Mouse (Mus musculus) left cerebral cortex, postnatal 14 days (tissue): ENCODE results near the gene Trim65. TPM values are rescaled to one million over a fixed set of nuclear protein-coding genes. Genes with fewer than 3 reads are reported as not detected.

Experiments
- DNase-seq, 2 experiments: peaks; one replicate each; pipeline ENCODE4 v3.0.0; 2021 to 2022; ENCODE audit warnings: low spot score in 2 of 2, mixed read lengths in 1 of 2
- intact Hi-C: fragments of 180-260 bp; cut with DNase I; formaldehyde crosslinking; loops from one replicate; pipeline ENCODE4 v1.15.1; 2025
- total RNA-seq, 2 experiments: library from RNA; stranded (reverse); gene quantifications; 2 replicates each; pipeline ENCODE4 v1.2.3; 2021

Trim65 gene
- total RNA-seq, 2 experiments from 2014 or later: 5.4 to 7.0 TPM

GRCm38 (mm10) chr11:116111611-116112203 lies 19.2 kb downstream of the Trim65 start:
- DNase-seq: no peak
- intact Hi-C loops: no loop called here

GRCm38 (mm10) chr11:116111067-116111466 lies 19.9 kb downstream of the Trim65 start:
- intact Hi-C loops: no loop called here
- DNase-seq: no peak

- no peak for DNase-seq
- intact Hi-C loops: no loop called here
Observed at GRCm38 (mm10) chr11:116110540-116110939, 20.4 kb downstream of the Trim65 start.

DNA sequence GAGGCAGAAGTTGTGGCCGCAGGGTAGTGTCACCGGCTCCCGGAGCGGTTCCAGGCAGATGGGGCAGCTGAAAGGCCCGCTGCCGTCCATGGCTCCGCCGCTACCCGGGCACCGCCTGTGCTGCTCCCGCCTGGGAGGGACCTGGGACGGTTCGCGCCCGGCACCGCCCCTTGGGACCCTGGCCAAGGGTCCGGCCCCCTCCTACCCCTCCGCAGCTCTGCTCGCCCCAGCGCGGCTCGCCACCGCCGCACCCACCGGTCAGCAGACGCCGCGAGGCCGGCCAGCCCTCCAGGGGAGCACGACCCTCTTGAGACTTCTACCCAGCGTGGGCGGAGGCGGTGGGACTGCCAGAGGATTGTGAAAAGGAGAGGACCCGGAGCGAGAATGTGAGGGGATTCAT lies 20.8 kb downstream of the Trim65 start:
- DNase-seq: no peak
- intact Hi-C loops: no loop called here

GRCm38 (mm10) chr11:116109441-116110081 lies 21.4 kb downstream of the Trim65 start:
- intact Hi-C loops: no loop called here
- no peak for DNase-seq

DNA sequence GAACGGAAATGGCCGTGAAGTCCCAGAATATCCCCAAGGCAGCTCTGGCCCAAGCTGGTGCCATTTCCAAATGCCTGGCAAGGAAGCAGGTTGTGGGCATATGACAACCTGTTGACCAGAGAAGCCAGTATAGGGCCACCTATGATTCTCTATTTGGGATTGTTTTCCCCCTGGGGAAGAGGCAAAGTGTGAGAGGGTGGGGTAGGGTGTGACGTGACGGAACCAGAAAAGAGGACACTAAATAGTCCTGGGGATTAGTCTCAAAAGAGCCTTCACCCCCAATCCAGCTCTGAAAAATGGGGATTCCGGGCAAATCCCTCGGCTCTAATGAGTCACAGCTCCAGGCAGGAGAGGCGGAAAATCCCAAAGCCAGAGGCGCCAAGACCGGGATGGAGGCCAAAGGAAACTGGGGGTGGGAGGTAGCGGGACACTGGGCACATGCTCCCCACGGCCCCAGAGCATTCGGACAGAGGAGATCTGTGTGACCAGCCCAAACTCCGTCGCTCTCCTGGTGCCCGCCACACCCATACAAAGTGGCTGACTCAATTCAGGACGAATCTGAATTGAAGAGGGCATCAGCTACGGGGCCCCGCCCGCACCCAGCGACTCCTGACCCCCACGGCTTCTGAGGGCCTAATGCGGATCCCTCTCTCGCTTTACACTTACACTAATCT lies 22.3 kb downstream of the Trim65 start:
- DNase-seq: no peak
- intact Hi-C loops: no loop called here

GRCm38 (mm10) chr11:116107777-116108285 lies 23.1 kb downstream of the Trim65 start:
- intact Hi-C loops: no loop called here
- no peak for DNase-seq

GRCm38 (mm10) chr11:116106963-116107776 lies 23.8 kb downstream of the Trim65 start:
- no peak for DNase-seq

DNA sequence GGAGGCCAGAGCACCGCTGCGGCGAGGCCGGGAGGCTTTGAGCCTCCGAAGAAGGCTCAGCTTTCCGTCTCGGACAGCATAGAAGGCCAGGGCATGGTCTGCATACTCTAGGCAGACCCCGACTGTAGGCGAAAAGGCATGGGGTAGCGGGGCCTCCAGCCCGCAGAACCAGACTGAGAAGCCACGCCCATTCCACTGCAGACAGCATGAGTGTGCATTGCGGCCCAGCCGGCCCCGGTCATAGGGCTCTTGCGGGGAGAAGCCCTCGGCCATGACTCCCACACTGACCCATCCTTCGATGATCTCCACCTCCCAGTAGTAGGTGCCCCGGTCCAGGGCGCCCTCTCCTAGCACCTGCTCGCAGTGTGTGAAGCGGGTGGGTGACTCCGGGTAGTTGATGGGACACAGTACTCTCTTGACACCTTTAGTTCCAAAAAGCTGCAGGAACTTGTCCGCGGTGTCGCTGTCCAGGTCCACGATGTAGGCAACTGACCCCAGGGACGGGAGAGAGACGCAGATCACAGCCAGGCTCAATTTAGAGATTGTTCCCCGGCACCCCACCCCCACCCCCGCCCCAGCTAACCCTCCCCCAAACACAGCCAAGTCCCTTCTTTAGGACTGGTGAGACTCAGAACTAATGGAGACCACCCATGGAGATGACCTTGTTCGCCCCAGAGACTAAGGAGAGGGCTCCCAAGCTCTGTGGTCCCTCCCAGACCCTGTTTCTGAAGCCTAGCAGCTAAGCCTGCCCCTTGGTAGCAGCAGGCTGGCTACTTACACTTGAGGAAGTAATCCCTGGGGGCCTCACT lies 24.6 kb downstream of the Trim65 start:
- intact Hi-C loops: no loop called here
- DNase-seq: no peak

More at GRCm38 (mm10) chr11:116106963-116107776, 23.8 kb downstream of the Trim65 start:
- intact Hi-C loops: no loop called here

DNA sequence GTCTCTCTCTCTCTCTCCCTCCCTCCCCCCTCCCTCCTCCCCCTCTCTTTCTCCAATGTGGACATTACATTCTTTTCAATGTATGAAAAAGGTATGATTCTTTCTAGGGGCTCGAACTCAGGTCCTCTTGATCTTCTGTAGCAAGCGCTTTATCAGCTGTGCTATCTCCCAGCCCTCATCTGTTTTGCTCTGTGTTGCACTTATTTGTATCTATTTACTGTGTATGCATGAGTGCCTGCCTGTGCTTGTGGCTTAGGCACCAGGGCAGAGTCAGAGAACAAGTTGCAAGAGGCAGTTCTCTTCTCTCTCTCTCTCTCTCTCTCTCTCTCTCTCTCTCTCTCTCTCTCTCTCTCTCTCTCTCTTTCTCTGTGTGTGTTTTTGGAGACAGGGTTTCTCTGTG lies 25.9 kb downstream of the Trim65 start:
- intact Hi-C loops: no loop called here
- DNase-seq: no peak

GRCm38 (mm10) chr11:116104006-116104646 lies 26.8 kb downstream of the Trim65 start:
- no peak for DNase-seq
- intact Hi-C loops: no loop called here

DNA sequence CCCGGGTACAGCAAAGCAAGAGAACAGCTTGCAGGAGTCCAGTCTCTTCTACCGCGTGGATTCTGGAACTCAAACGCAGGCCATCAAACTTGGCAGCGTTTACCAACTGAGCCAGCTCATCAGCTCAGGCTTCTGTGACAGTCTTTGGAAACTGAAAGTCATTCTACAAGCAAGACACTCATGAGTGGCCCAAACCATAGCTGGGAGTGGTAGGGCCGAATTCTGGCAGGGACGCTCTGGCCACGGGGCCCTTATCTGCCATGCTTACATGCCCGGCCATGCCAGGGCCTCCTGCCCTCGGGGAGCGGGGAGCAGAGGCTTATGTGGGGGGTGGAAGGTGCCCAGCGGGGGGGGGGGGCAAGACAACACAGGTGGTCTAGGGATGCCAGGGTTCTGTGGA lies 27.4 kb downstream of the Trim65 start:
- no peak for DNase-seq
- intact Hi-C loops: no loop called here

DNA sequence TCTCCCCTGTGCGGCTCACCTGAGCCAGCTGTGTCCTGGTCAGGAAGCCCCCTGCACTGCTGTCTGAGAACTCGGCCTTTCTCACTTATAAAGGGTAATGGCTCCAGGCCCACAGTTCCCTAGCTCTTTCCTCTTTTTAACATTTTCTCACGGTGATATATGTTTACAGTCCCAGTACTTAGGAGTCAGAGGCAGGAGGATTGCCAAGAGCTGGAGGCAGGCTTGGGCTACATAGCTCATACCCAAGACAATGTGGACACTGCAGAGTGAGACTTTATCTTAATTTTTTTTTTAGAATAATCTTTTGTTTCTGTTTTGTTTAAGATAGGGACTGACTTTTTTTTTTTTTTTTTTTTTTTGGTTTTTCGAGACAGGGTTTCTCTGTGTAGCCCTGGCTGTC lies 28.5 kb downstream of the Trim65 start:
- intact Hi-C loops: no loop called here
- no peak for DNase-seq

- intact Hi-C loops: no loop called here
- DNase-seq: no peak
Observed at GRCm38 (mm10) chr11:116101931-116102381, 29.0 kb downstream of the Trim65 start.

DNA sequence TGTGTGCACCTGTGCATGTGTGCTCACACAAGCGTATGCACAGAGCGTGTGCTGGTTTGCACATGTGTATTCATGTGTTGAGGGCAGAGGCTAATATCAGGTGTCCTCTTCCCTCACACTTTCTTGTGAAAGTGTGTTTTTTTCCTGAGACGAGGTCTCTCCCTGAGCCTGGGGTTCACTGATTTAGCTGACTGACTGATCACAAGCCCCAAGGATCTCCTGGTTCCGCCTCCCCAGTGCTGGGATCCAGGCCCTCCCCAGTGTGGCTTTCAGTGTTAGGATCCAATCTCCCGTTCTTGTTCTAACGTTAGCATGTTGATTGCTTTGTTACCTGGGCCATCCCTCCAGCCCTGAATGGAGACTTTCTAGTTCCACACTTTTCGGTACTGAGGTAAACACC lies 30.1 kb downstream of the Trim65 start:
- intact Hi-C loops: no loop called here
- DNase-seq: no peak

DNA sequence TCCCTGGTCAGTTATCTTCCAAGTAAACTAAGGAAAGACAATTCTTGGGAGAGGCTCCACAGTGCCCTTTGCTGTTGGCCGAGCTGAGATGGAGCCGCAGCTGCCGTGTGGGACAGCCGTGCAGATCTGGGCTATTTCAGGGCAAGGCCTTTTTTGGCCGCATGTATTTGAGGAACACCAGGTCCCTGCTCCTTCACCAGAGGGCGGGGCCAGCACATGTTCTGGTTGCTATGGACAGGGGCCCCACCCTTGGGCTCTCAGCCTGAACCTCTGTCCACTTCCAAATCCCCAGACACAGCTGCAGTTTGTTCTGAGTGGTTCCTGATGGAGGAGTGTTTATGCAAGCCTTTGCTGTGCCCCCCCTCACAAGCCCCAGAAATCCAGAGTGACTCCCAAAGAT lies 30.5 kb downstream of the Trim65 start:
- DNase-seq: no peak
- intact Hi-C loops: no loop called here

GRCm38 (mm10) chr11:116099462-116099861 lies 31.5 kb downstream of the Trim65 start:
- intact Hi-C loops: no loop called here

DNA sequence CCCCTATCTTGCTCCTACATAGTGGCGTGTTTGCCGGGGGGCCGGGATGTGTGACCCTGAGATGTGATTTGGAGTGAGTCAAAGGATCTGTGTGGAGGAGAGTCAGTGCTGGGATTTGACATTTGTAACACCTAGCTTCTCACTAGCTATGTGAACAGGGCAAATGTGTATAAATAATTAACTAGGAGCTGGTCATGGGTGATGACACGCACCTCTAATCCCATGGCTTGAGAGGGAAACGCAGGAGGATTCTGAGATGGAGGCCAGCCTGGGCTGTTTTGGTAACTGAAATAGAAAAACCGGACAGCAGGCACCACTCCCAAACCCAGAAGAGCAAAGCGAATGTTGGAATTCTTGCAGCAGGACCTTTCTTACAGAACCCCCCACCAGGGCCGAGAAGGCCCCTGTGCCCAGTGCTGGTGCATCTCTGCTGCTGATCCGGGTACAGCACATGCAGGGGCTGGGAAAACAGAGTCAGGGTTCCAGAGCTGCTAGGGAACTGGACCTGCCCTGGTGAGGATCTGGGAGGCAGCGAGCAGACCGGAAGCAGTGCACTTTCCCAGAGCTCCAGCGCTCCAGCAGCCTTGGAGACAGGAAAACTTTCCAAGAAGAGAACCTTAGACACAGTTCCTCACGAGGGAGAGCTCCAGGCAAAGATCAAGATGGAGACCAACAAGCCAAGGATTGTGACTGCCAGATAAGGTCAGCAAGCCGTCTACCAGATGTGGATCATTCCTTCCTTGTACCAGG lies 32.0 kb downstream of the Trim65 start:
- intact Hi-C loops: no loop called here
- no peak for DNase-seq

More at GRCm38 (mm10) chr11:116099462-116099861, 31.5 kb downstream of the Trim65 start:
- no peak for DNase-seq
